Mouse (Mus musculus): ENCODE data around the gene Gnat2. TPM values are rescaled to one million over a fixed set of nuclear protein-coding genes. Genes with fewer than 3 reads are reported as not detected.
A peak's percentile ranks its signal among the peaks of the same experiment; 100 is the strongest.

Gene Gnat2
- polyA plus RNA-seq, 1 experiment = 0.90 TPM

- Histone ChIP-seq H3K79me2 (ENCODE audit: control insufficient read depth, insufficient read depth) (peaks cover 2% of the 10 kb centered on the region), H3K4me3 (no peak overlapping the region), H3K27me3 (ENCODE audit: control insufficient read depth, insufficient read depth, insufficient read length) (no peaks in the 10 kb centered on the region), H3K36me3 (ENCODE audit: control insufficient read depth, insufficient read depth) (no peaks in the 10 kb centered on the region), H3K4me2 (ENCODE audit: low read depth) (no peak overlapping the region), H3ac (ENCODE audit: control insufficient read depth, insufficient read length) (no peak overlapping the region)
- TF ChIP-seq TCF3 (IDR thresholded peaks at IDR 0.05; ENCODE audit: insufficient read length, low read depth) = no peak
- no peak for TF ChIP-seq E2F4 (IDR thresholded peaks at IDR 0.05; ENCODE audit: insufficient read depth)
- no peak for TF ChIP-seq MYOD1 (IDR thresholded peaks at IDR 0.05; ENCODE audit: control insufficient read depth in 1 of 3, insufficient read length in 2 of 3, low read depth in 2 of 3)
- no peak for TF ChIP-seq POLR2AphosphoS2 (IDR thresholded peaks at IDR 0.05; ENCODE audit: insufficient read length, low read depth)
- TF ChIP-seq MYOG (IDR thresholded peaks at IDR 0.05; ENCODE audit: control insufficient read depth in 1 of 3, insufficient read depth in 1 of 3, insufficient read length in 2 of 3, low read depth in 2 of 3) = no peak
- no peak for TF ChIP-seq USF1 (IDR thresholded peaks at IDR 0.05; ENCODE audit: low read depth)
- no peak for TF ChIP-seq TCF12 (IDR thresholded peaks at IDR 0.05; ENCODE audit: insufficient read depth, poor library complexity, severe bottlenecking)
- no peak for TF ChIP-seq CEBPB (IDR thresholded peaks at IDR 0.05; ENCODE audit: insufficient read depth, poor library complexity, severe bottlenecking)
- no peak for TF ChIP-seq POLR2A (IDR thresholded peaks at IDR 0.05; ENCODE audit: insufficient read length, low read depth)
- TF ChIP-seq MAX (IDR thresholded peaks at IDR 0.05; ENCODE audit: low read depth) = no peak
- no peak for TF ChIP-seq SRF (IDR thresholded peaks at IDR 0.05; ENCODE audit: control insufficient read depth, insufficient read length, low read depth)
Measured at GRCm38 (mm10) chr3:108089916-108090315, 2.7 kb upstream of the Gnat2 start.

- H3K4me3 ChIP-seq = no peak overlapping the region
- H3K79me2 ChIP-seq (ENCODE audit: control insufficient read depth, insufficient read depth) = no peaks in the 10 kb centered on the region
- TF ChIP-seq USF1 (IDR thresholded peaks at IDR 0.05; ENCODE audit: low read depth) (no peak), TCF3 (IDR thresholded peaks at IDR 0.05; ENCODE audit: insufficient read length, low read depth) (no peak), TCF12 (IDR thresholded peaks at IDR 0.05; ENCODE audit: insufficient read depth, poor library complexity, severe bottlenecking) (no peak), CEBPB (IDR thresholded peaks at IDR 0.05; ENCODE audit: insufficient read depth, poor library complexity, severe bottlenecking) (no peak), MAX (IDR thresholded peaks at IDR 0.05; ENCODE audit: low read depth) (no peak), POLR2A (IDR thresholded peaks at IDR 0.05; ENCODE audit: insufficient read length, low read depth) (no peak), POLR2AphosphoS2 (IDR thresholded peaks at IDR 0.05; ENCODE audit: insufficient read length, low read depth) (no peak), REST (IDR thresholded peaks at IDR 0.05; ENCODE audit: insufficient read depth, insufficient read length) (no peak), SRF (IDR thresholded peaks at IDR 0.05; ENCODE audit: control insufficient read depth, insufficient read length, low read depth) (no peak)
- no peak overlapping the region for H3ac ChIP-seq (ENCODE audit: control insufficient read depth, insufficient read length)
- H3K36me3 ChIP-seq (ENCODE audit: control insufficient read depth, insufficient read depth) = no peaks in the 10 kb centered on the region
- H3K27me3 ChIP-seq (ENCODE audit: control insufficient read depth, insufficient read depth, insufficient read length) = no peaks in the 10 kb centered on the region
- no peak overlapping the region for H3K4me2 ChIP-seq (ENCODE audit: low read depth)
Measured at GRCm38 (mm10) chr3:108090561-108090960, 2.0 kb upstream of the Gnat2 start.

- Histone ChIP-seq H3K27me3 (ENCODE audit: control insufficient read depth, insufficient read depth, insufficient read length) (no peaks in the 10 kb centered on the region), H3K4me3 (no peak overlapping the region), H3K36me3 (ENCODE audit: control insufficient read depth, insufficient read depth) (no peaks in the 10 kb centered on the region), H3K4me2 (ENCODE audit: low read depth) (no peak overlapping the region), H3K79me2 (ENCODE audit: control insufficient read depth, insufficient read depth) (no peaks in the 10 kb centered on the region), H3ac (ENCODE audit: control insufficient read depth, insufficient read length) (no peak overlapping the region)
- no peak for TF ChIP-seq MAX (IDR thresholded peaks at IDR 0.05; ENCODE audit: low read depth)
- TF ChIP-seq MYOD1 (IDR thresholded peaks at IDR 0.05; ENCODE audit: control insufficient read depth in 1 of 3, insufficient read length in 2 of 3, low read depth in 2 of 3) = no peak
- TF ChIP-seq E2F4 (IDR thresholded peaks at IDR 0.05; ENCODE audit: insufficient read depth) = no peak
- no peak for TF ChIP-seq POLR2AphosphoS2 (IDR thresholded peaks at IDR 0.05; ENCODE audit: insufficient read length, low read depth)
Measured at GRCm38 (mm10) chr3:108092030-108092429, 559 bp upstream of the Gnat2 start.

- Histone ChIP-seq H3K36me3 (ENCODE audit: control insufficient read depth, insufficient read depth) (no peaks in the 10 kb centered on the region), H3K79me2 (ENCODE audit: control insufficient read depth, insufficient read depth) (no peaks in the 10 kb centered on the region), H3K4me3 (no peak overlapping the region), H3K27me3 (ENCODE audit: control insufficient read depth, insufficient read depth, insufficient read length) (no peaks in the 10 kb centered on the region), H3ac (ENCODE audit: control insufficient read depth, insufficient read length) (no peak overlapping the region), H3K4me2 (ENCODE audit: low read depth) (no peak overlapping the region)
- TF ChIP-seq MYOD1 (IDR thresholded peaks at IDR 0.05; ENCODE audit: control insufficient read depth in 1 of 3, insufficient read length in 2 of 3, low read depth in 2 of 3) (peak in 2 of 3 experiments; percentile 70 to 75), CEBPB (IDR thresholded peaks at IDR 0.05; ENCODE audit: insufficient read depth, poor library complexity, severe bottlenecking) (no peak)
Measured at GRCm38 (mm10) chr3:108093306-108093705, 717 bp downstream of the Gnat2 start.

GRCm38 (mm10) chr3:108094146-108094545 is 1.6 kb downstream of the Gnat2 start:
- TF ChIP-seq SRF (IDR thresholded peaks at IDR 0.05; ENCODE audit: control insufficient read depth, insufficient read length, low read depth) = no peak
- no peak for TF ChIP-seq MYOG (IDR thresholded peaks at IDR 0.05; ENCODE audit: control insufficient read depth in 1 of 3, insufficient read depth in 1 of 3, insufficient read length in 2 of 3, low read depth in 2 of 3)
- TF ChIP-seq REST (IDR thresholded peaks at IDR 0.05; ENCODE audit: insufficient read depth, insufficient read length) = no peak
- TF ChIP-seq POLR2AphosphoS2 (IDR thresholded peaks at IDR 0.05; ENCODE audit: insufficient read length, low read depth) = no peak
- TF ChIP-seq TCF12 (IDR thresholded peaks at IDR 0.05; ENCODE audit: insufficient read depth, poor library complexity, severe bottlenecking) = no peak
- no peak for TF ChIP-seq MAX (IDR thresholded peaks at IDR 0.05; ENCODE audit: low read depth)
- no peak for TF ChIP-seq E2F4 (IDR thresholded peaks at IDR 0.05; ENCODE audit: insufficient read depth)
- no peak for TF ChIP-seq USF1 (IDR thresholded peaks at IDR 0.05; ENCODE audit: low read depth)
- TF ChIP-seq POLR2A (IDR thresholded peaks at IDR 0.05; ENCODE audit: insufficient read length, low read depth) = no peak
- no peak for TF ChIP-seq MYOD1 (IDR thresholded peaks at IDR 0.05; ENCODE audit: control insufficient read depth in 1 of 3, insufficient read length in 2 of 3, low read depth in 2 of 3)
- TF ChIP-seq TCF3 (IDR thresholded peaks at IDR 0.05; ENCODE audit: insufficient read length, low read depth) = no peak
- no peak for TF ChIP-seq CEBPB (IDR thresholded peaks at IDR 0.05; ENCODE audit: insufficient read depth, poor library complexity, severe bottlenecking)

More at GRCm38 (mm10) chr3:108094146-108094545, 1.6 kb downstream of the Gnat2 start:
- Histone ChIP-seq H3K27me3 (ENCODE audit: control insufficient read depth, insufficient read depth, insufficient read length) (no peaks in the 10 kb centered on the region), H3K4me3 (no peak overlapping the region), H3K79me2 (ENCODE audit: control insufficient read depth, insufficient read depth) (no peaks in the 10 kb centered on the region), H3K4me2 (ENCODE audit: low read depth) (no peak overlapping the region), H3K36me3 (ENCODE audit: control insufficient read depth, insufficient read depth) (no peaks in the 10 kb centered on the region), H3ac (ENCODE audit: control insufficient read depth, insufficient read length) (no peak overlapping the region)

Measured in myocyte (in vitro differentiated cells).